Mouse (Mus musculus): ENCODE data around the gene Prcp.

Prcp gene

GRCm38 (mm10) chr7:92980741-92981140, 106.5 kb downstream of the Prcp start:
- DNase-seq (ENCODE audit: low spot score in 2 of 2) = no peak

- no peak for DNase-seq (ENCODE audit: low spot score in 2 of 2)
Measured at GRCm38 (mm10) chr7:92981864-92982263, 107.6 kb downstream of the Prcp start.
